Mouse (Mus musculus) lung, adult 2 months (tissue): Measurements from ENCODE around the gene Ptges2.

Source experiments
- CTCF ChIP-seq: fragments of 200-500 bp; IDR thresholded peaks from 2 replicates; pipeline ENCODE4 v1.5.1; 2011; ENCODE audit warnings: mild to moderate bottlenecking, low read length, control low read depth; ENCODE audit not compliant: insufficient read depth
- POLR2A ChIP-seq: fragments of 200-500 bp; IDR thresholded peaks from 2 replicates; pipeline ENCODE4 v1.6.1; 2011; ENCODE audit warnings: low read depth, mild to moderate bottlenecking, control low read depth, low read length, borderline replicate concordance; ENCODE audit errors: extremely low read depth

- TF ChIP-seq CTCF = no peak
- no peak for TF ChIP-seq POLR2A
Measured at GRCm38 (mm10) chr2:32440164-32440563, 44.5 kb downstream of the Ptges2 start.
